Mouse (Mus musculus) 3134 (cell line): ENCODE measurements around the gene Taf8.

Experiments
- DNase-seq: peaks from one replicate; pipeline ENCODE4 v3.0.0-alpha.2; 2011; ENCODE audit warnings: low spot score; ENCODE audit not compliant: insufficient read length; ENCODE audit errors: extremely low read depth

Taf8 gene

DNA sequence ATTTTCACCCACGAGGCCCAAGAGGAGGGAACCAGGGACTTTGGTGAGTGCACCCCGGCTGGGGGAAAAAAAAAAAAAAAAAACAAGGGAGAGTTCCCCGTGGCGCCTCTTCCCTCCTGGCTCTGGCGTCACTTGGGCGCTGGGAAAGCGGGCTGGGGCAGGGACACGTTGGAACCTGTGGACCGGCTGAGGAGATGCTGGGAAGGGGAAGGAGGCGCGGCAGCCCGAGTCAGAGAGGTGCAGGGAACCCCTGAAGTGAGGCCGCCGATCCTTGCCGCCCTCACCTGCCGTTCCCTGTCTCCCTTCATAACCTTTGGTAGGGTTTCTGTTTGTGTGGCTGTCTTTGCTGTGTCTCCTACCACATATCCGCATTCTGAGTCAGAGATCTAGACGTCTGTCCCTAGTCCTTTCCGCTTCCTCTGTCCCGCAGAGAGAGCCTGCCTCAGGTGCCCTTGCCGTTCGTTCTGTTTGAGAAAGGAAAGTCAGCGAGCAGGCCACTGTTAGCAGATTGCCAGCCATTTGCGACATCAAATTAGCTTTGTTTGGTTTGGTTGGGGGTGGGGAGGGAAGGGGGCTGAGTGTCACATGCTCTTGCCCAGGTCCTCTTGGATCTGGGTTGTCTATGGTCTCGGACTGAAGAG lies 65.1 kb downstream of the Taf8 start, which contains the start of gene 1700001C19Rik:
1700001C19Rik (minus strand) TSS at position 470 of the 641 bp plus-strand sequence.
- peak; percentile 37 for DNase-seq

- DNase-seq: peak; percentile 42
Measured at GRCm38 (mm10) chr17:47436156-47436906, 65.8 kb downstream of the Taf8 start, which contains the start of gene AI661453. TSS of gene AI661453 (plus strand) at chr17:47436615.
